Mouse (Mus musculus) liver, embryonic 14.5 days (tissue): ENCODE data around the gene Gtf2f2. TPM values are rescaled to one million over a fixed set of nuclear protein-coding genes. Genes with fewer than 3 reads are reported as not detected.

ENCODE experiments used
- ATAC-seq: fragments of 200-750 bp; cut with Nextera tagmentation; 2 replicates; pipeline ENCODE4 v1.8.0; 2017; ENCODE audit warnings: moderate number of reproducible peaks, mild to moderate bottlenecking, moderate library complexity; ENCODE audit not compliant: insufficient read depth
- DNase-seq, 3 experiments: peaks; one replicate each; pipeline ENCODE4 v3.0.0-alpha.2; 2012 to 2013; ENCODE audit warnings: low read depth in 3 of 3, low spot score in 3 of 3
- H3K27ac ChIP-seq: fragments of 300-500 bp; sonication (generic); 2 replicates; pipeline ENCODE4 v1.5.1; 2014; ENCODE audit warnings: moderate library complexity, mild to moderate bottlenecking, control low read depth, inconsistent platforms
- H3K27me3 ChIP-seq: fragments of 300-500 bp; sonication (generic); 2 replicates; pipeline ENCODE4 v1.6.1; 2014; ENCODE audit warnings: mild to moderate bottlenecking, low read length, moderate library complexity; ENCODE audit not compliant: control insufficient read depth, insufficient read depth
- H3K36me3 ChIP-seq: fragments of 300-500 bp; sonication (generic); replicated peaks from 2 replicates; pipeline ENCODE4 v1.6.1; 2014; ENCODE audit warnings: low read depth; ENCODE audit not compliant: control insufficient read depth, insufficient read depth
- H3K4me1 ChIP-seq, 2 experiments: fragments of 200-500 bp in 1 of 2; fragments of 300-500 bp in 1 of 2; sonication (generic) in 1 of 2; replicated peaks; 2 replicates each; pipeline ENCODE4 v1.6.1; 2012 to 2014; ENCODE audit warnings: antibody characterized with exemption in 1 of 2, inconsistent platforms in 1 of 2, low read length in 1 of 2; ENCODE audit not compliant: control insufficient read depth in 2 of 2, insufficient read depth in 2 of 2
- H3K4me2 ChIP-seq: fragments of 300-500 bp; sonication (generic); 2 replicates; pipeline ENCODE4 v1.6.1; 2014; ENCODE audit warnings: low read depth, mild to moderate bottlenecking, control low read depth, moderate library complexity
- H3K4me3 ChIP-seq, 2 experiments: fragments of 200-500 bp in 1 of 2; fragments of 300-500 bp in 1 of 2; sonication (generic) in 1 of 2; 2 replicates each; pipeline ENCODE4 v1.5.1; 2012 to 2014; ENCODE audit warnings: low read depth in 2 of 2, low read length in 2 of 2, mild to moderate bottlenecking in 2 of 2, control low read depth in 1 of 2, inconsistent platforms in 1 of 2, moderate library complexity in 1 of 2; ENCODE audit not compliant: insufficient read depth in 1 of 2
- H3K9ac ChIP-seq: fragments of 300-500 bp; sonication (generic); replicated peaks from 2 replicates; pipeline ENCODE4 v1.6.1; 2014; ENCODE audit warnings: mild to moderate bottlenecking, control low read depth, moderate library complexity
- H3K9me3 ChIP-seq: fragments of 300-500 bp; sonication (generic); 2 replicates; pipeline ENCODE4 v1.6.1; 2016; ENCODE audit warnings: low read length, mixed read lengths; ENCODE audit not compliant: control insufficient read depth
- CTCF ChIP-seq: IDR thresholded peaks from 2 replicates; pipeline ENCODE4 v1.5.1; 2016; ENCODE audit warnings: antibody characterized with exemption, low read depth, control low read depth
- EP300 ChIP-seq: IDR thresholded peaks from 2 replicates; pipeline ENCODE4 v1.6.1; 2016; ENCODE audit warnings: antibody characterized with exemption, low read depth
- WGBS: fragments of 180-500 bp; shearing (Covaris S2); extraction: QIAGEN DNeasy Blood & Tissue Kit; methylation state at CpG from one replicate; pipeline ENCODE4 v1.1.7; 2014; ENCODE audit not compliant: insufficient replicate concordance; 5-methylcytosine and 5-hydroxymethylcytosine counted together
- polyA plus RNA-seq, 2 experiments: library from polyadenylated mRNA; depleted of rRNA in 1 of 2; stranded (reverse) in 1 of 2; unstranded in 1 of 2; fragments of >200 nt; fragmentation: Nextera tagmentation in 1 of 2; extraction: Ambion mirVana in 1 of 2; gene quantifications; 2 replicates each; pipeline versions ENCODE4 v1.2.1 to v1.2.3; 2012 to 2014

Gtf2f2 gene
- polyA plus RNA-seq, 2 experiments = 13.1 to 27.1 TPM

DNA sequence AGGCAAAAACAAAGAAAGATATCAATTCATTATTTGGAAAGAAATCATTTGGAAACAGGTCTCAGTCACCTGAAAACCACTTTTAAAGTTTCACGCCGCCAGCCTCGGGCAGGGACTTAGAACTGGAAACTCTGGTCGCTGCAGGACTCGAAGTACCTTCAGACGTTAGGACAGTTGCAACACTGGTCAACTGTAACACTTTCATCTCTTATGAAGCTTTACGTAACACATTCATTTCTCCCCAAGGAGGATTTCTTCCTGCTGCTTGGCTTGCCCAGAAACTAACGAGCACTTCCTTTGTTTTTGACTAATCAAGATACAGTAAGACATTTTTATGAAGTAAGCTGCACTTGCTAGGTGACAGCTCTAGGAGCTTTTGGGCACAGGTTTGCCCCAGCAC, 103.7 kb downstream of the Gtf2f2 start:
- no peak overlapping the region for H3K4me3 ChIP-seq
- no peak for ATAC-seq
- H3K27me3 ChIP-seq = no peaks in the 10 kb centered on the region
- DNase-seq = no peak
- H3K9me3 ChIP-seq = no peaks in the 10 kb centered on the region
- no peak overlapping the region for H3K9ac ChIP-seq
- no peak overlapping the region for H3K27ac ChIP-seq
- 80% methylated on average over 8 of the region's 8 CpGs for WGBS
- no peak overlapping the region for H3K4me2 ChIP-seq
- peaks cover 9% of the 10 kb centered on the region; the same call in 1 of the 2 replicates for H3K36me3 ChIP-seq
- H3K4me1 ChIP-seq = no peaks in the 10 kb centered on the region
- no peak for TF ChIP-seq CTCF
- TF ChIP-seq EP300 = no peak

DNA sequence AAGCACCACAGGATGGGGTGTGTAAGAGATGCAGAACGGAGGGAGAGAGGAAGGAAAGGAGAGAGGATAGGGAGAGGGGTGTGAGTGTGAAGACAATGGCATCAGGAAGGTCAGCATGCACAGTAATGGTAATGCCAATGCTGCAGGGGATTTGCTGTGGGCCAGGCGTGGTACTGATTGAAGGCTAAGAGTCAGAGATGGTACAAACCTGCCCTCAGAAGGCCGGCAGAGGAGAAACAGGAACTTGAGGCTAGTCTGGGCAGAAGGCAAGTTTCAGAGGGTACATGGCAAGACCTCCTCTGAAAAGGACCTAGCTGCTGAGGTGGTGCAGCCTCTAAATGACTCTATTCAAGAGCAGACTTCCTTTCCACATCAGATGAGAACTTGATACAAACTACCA, 105.7 kb downstream of the Gtf2f2 start:
- WGBS = 81% methylated on average over 3 of the region's 3 CpGs

GRCm38 (mm10) chr14:75903131-75903530, 107.5 kb downstream of the Gtf2f2 start:
- TF ChIP-seq EP300 (no peak), CTCF (no peak)

More for the DNA sequence above, 105.7 kb downstream of the Gtf2f2 start:
- Histone ChIP-seq H3K4me1 (no peaks in the 10 kb centered on the region), H3K4me3 (no peak overlapping the region), H3K36me3 (peaks cover 9% of the 10 kb centered on the region; the same call in 1 of the 2 replicates), H3K4me2 (no peak overlapping the region), H3K27ac (no peak overlapping the region), H3K9ac (no peak overlapping the region), H3K9me3 (no peaks in the 10 kb centered on the region), H3K27me3 (no peaks in the 10 kb centered on the region)
- TF ChIP-seq CTCF = no peak
- no peak for ATAC-seq
- no peak for DNase-seq

GRCm38 (mm10) chr14:75902013-75902412, 108.7 kb downstream of the Gtf2f2 start:
- Histone ChIP-seq H3K4me2 (no peak overlapping the region), H3K27me3 (no peaks in the 10 kb centered on the region), H3K9ac (no peak overlapping the region), H3K9me3 (no peaks in the 10 kb centered on the region), H3K36me3 (peaks cover 9% of the 10 kb centered on the region; the same call in 1 of the 2 replicates), H3K4me1 (no peaks in the 10 kb centered on the region), H3K27ac (no peak overlapping the region), H3K4me3 (no peak overlapping the region)
- TF ChIP-seq EP300 (no peak), CTCF (no peak)
- WGBS = 79% methylated on average over 2 of the region's 2 CpGs
- ATAC-seq (no peak), DNase-seq (no peak)

More at GRCm38 (mm10) chr14:75903131-75903530, 107.5 kb downstream of the Gtf2f2 start:
- H3K27ac ChIP-seq = no peak overlapping the region
- H3K36me3 ChIP-seq = peaks cover 9% of the 10 kb centered on the region; the same call in 1 of the 2 replicates
- H3K27me3 ChIP-seq = no peaks in the 10 kb centered on the region
- DNase-seq (no peak), ATAC-seq (no peak)
- H3K9me3 ChIP-seq = no peaks in the 10 kb centered on the region
- WGBS = 76% methylated on average over 3 of the region's 3 CpGs
- H3K4me3 ChIP-seq = no peak overlapping the region
- no peaks in the 10 kb centered on the region for H3K4me1 ChIP-seq
- no peak overlapping the region for H3K4me2 ChIP-seq
- H3K9ac ChIP-seq = no peak overlapping the region

DNA sequence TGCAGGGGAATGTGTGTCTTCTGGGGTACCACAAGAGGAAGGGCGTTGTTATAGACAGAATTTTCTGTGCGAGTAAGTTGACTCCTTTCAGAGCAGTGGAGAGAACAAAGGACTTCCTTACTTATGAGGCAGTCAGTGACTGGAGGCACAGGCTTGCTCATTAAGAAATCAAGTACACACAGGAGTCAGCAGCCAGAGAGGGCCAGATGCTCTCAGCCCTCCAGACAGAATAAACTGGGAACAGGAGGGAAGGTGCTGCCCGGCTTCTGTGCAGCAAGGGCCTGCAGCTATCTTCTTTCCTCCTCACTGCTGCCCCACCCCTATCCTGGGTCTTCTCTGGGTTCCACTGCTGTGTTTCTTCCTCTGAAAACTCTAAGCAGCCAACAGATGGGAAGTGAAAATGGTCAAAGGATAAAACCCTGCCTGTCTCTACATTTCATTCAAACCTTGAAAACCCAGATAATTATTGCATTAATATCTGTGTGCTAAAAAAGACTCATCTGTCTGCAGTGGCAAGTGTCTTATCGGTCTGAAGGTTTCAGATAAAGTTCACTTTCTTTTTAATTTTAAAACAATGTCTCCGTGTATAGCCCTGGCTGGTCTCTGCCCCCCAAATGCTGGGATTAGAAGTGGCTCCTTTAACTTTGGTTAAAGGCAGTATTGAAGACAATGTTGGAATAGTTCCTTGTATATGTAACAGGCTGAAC, 109.7 kb downstream of the Gtf2f2 start:
- Histone ChIP-seq H3K36me3 (peaks cover 9% of the 10 kb centered on the region; the same call in 1 of the 2 replicates), H3K27ac (no peak overlapping the region), H3K9ac (no peak overlapping the region), H3K4me3 (no peak overlapping the region), H3K27me3 (no peaks in the 10 kb centered on the region), H3K4me2 (no peak overlapping the region), H3K4me1 (no peaks in the 10 kb centered on the region), H3K9me3 (no peaks in the 10 kb centered on the region)
- no peak for TF ChIP-seq CTCF
- TF ChIP-seq EP300 = no peak
- ATAC-seq = no peak
- WGBS = 49% methylated on average over 5 of the region's 5 CpGs
- no peak for DNase-seq
